Mouse (Mus musculus): Measurements from ENCODE around the gene Vmn1r85. TPM values are rescaled to one million over a fixed set of nuclear protein-coding genes. Genes with fewer than 3 reads are reported as not detected.
"Not testable (repeated sequence)": the region's sequence is repeated elsewhere in the genome, so short reads cannot be mapped to it uniquely, and the experiment has no call there.

The Vmn1r85 gene
- not detected in 2 replicates for polyA plus RNA-seq (2014; fragmentation: Nextera tagmentation; extraction: Ambion mirVana)

DNA sequence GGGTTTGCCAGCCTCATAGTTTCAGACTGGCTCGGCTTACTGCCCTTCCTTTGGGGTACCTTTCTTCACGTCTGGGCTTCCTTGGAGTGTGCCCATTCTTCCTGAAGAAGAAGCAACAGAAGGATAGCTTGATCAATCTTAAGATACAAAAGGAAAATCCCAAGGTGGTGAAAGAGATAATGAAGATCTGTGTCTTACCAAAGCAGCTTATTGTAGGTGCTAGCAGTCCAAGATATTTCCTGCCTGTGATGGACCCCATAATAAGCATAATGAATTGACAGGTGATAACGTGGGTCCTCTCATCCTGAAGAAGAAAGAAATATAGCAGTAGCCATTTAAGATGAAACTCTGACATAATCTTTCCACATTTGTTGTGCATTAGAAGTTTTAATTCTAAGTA, at the start of gene Vmn1r85:
Vmn1r85 (minus strand) TSS at position 101 of the 400 bp plus-strand sequence.
- H3K36me3 ChIP-seq (ENCODE audit: insufficient read depth) = no peaks in the 10 kb centered on the region

GRCm38 (mm10) chr7:13140057-13140456, 45.1 kb upstream of the Vmn1r85 start, which contains the start of gene Vmn1r87:
Gene Vmn1r87 (minus strand): TSS chr7:13140157.
- WGBS = 78% methylated on average over 1 of the region's 1 CpGs
- no peak within 1 kb of the TSS for H3K9ac ChIP-seq
- H3K36me3 ChIP-seq (ENCODE audit: insufficient read depth) = no peaks in the 10 kb centered on the region
- H3K4me3 ChIP-seq (ENCODE audit: low read depth, low read length) = no peak within 1 kb of the TSS
- H3K27me3 ChIP-seq (ENCODE audit: insufficient read depth, low read length) = no peaks in the 10 kb centered on the region
- no peak within 1 kb of the TSS for H3K4me2 ChIP-seq
- DNase-seq (no peak), ATAC-seq (ENCODE audit: insufficient read depth) (no peak)
- H3K4me1 ChIP-seq (ENCODE audit: insufficient read depth) = no peaks in the 10 kb centered on the region
- H3K27ac ChIP-seq (ENCODE audit: low read depth) = no peak within 1 kb of the TSS
- no peaks in the 10 kb centered on the region for H3K9me3 ChIP-seq (ENCODE audit: low read depth, low read length)
- TF ChIP-seq CTCF (IDR thresholded peaks at IDR 0.05; ENCODE audit: low read depth) = no peak

More for the DNA sequence above, at the start of gene Vmn1r85:
- Histone ChIP-seq H3K4me1 (ENCODE audit: insufficient read depth) (no peaks in the 10 kb centered on the region), H3K9me3 (ENCODE audit: low read depth, low read length) (no peaks in the 10 kb centered on the region), H3K4me2 (no peak within 1 kb of the TSS), H3K27ac (ENCODE audit: low read depth) (no peak within 1 kb of the TSS), H3K4me3 (ENCODE audit: low read depth, low read length) (no peak within 1 kb of the TSS), H3K27me3 (ENCODE audit: insufficient read depth, low read length) (no peaks in the 10 kb centered on the region), H3K9ac (no peak within 1 kb of the TSS)
- DNase-seq = no peak
- ATAC-seq (ENCODE audit: insufficient read depth) = no peak
- no peak for TF ChIP-seq CTCF (IDR thresholded peaks at IDR 0.05; ENCODE audit: low read depth)
- WGBS = 54% methylated on average over 3 of the region's 3 CpGs

DNA sequence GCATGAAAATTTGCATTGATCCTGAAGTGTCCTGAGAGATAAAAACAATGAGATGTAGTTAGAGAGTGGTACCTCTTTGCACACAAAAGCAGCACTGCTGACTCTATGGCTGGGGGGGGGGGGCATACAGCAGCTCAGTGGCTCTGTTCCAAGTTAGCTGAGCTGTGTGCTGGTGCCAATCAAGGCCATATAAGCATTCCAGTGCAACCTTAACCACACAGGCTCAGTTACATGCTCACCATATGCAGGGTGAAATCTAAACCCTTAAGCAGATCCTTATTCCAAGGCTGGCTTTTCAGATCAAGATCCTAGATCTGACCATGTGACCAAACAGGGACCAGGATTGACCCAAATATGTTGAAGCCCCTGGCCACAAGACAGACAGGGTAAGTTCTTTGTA, 42.4 kb upstream of the Vmn1r85 start:
- Histone ChIP-seq H3K4me2 (no peak overlapping the region), H3K4me1 (ENCODE audit: insufficient read depth) (no peaks in the 10 kb centered on the region), H3K9me3 (ENCODE audit: low read depth, low read length) (no peaks in the 10 kb centered on the region), H3K36me3 (ENCODE audit: insufficient read depth) (no peaks in the 10 kb centered on the region), H3K4me3 (ENCODE audit: low read depth, low read length) (no peak overlapping the region), H3K27ac (ENCODE audit: low read depth) (no peak overlapping the region), H3K9ac (no peak overlapping the region), H3K27me3 (ENCODE audit: insufficient read depth, low read length) (no peaks in the 10 kb centered on the region)
- DNase-seq (no peak), ATAC-seq (ENCODE audit: insufficient read depth) (no peak)
- TF ChIP-seq CTCF (IDR thresholded peaks at IDR 0.05; ENCODE audit: low read depth) = no peak

DNA sequence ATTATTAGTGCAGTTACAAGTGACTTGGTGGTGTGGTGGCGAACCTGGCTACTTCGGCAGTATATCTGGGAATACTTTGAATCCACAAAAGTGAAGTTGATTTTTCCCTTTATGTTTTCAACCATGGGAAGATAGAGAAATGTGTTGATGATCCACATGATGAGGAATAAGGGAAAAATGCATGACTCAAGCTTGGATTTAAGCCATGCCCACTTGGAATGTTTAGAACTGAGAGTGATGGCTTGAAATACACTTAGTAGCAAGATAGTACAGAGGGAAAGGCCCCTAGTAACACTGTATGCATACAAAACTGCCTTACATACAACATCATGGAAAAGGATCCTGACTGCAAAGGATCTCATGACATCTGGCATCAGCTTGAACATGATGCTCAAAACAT, 36.9 kb upstream of the Vmn1r85 start:
- H3K9me3 ChIP-seq (ENCODE audit: low read depth, low read length) = no peaks in the 10 kb centered on the region
- no peaks in the 10 kb centered on the region for H3K4me1 ChIP-seq (ENCODE audit: insufficient read depth)
- WGBS = 95% methylated on average over 2 of the region's 2 CpGs
- no peak for DNase-seq
- H3K4me3 ChIP-seq (ENCODE audit: low read depth, low read length) = no peak overlapping the region
- H3K36me3 ChIP-seq (ENCODE audit: insufficient read depth) = no peaks in the 10 kb centered on the region
- no peak overlapping the region for H3K27ac ChIP-seq (ENCODE audit: low read depth)
- ATAC-seq (ENCODE audit: insufficient read depth) = no peak
- no peak overlapping the region for H3K9ac ChIP-seq
- no peak overlapping the region for H3K4me2 ChIP-seq
- TF ChIP-seq CTCF (IDR thresholded peaks at IDR 0.05; ENCODE audit: low read depth) = no peak
- no peaks in the 10 kb centered on the region for H3K27me3 ChIP-seq (ENCODE audit: insufficient read depth, low read length)

DNA sequence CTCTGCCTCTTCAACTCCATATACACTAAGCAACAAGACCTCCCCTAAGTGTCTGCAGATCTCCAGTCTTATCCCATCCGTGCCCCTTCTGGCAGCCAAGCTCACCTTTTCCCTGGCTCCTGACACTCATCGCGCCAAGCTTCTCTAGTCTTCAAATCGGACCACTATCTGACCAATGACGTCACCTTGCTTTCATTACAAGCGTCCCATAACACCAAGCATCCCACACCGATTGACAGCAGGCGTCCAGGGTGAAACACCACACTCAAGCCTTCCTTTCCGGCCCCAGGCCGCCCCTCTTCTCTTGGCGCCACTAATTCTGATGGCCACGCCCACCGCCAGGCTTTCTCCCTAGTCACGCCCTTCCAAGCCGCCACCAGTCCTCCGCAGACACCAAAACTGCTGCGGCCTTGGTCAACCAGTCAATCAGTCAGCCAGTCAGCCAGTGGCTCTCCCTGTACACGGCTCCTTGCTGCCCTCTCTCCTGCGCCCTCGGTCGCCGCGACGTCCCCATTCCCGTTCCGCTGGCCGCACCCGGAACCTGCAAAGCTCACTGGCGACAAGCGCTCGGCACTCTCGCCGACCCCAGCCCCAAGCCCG, 28.7 kb upstream of the Vmn1r85 start:
- not testable (repeated sequence) for H3K9me3 ChIP-seq (ENCODE audit: low read depth, low read length); H3K4me3 ChIP-seq (ENCODE audit: low read depth, low read length); H3K27ac ChIP-seq (ENCODE audit: low read depth); DNase-seq; H3K4me1 ChIP-seq (ENCODE audit: insufficient read depth); H3K36me3 ChIP-seq (ENCODE audit: insufficient read depth); H3K9ac ChIP-seq; H3K27me3 ChIP-seq (ENCODE audit: insufficient read depth, low read length)
- WGBS = 2% methylated on average over 15 of the region's 34 CpGs
- H3K4me2 ChIP-seq = peak overlapping the region; percentile 42; the same call in 1 of the 2 replicates
- peak; percentile 95 for ATAC-seq (ENCODE audit: insufficient read depth)

DNA sequence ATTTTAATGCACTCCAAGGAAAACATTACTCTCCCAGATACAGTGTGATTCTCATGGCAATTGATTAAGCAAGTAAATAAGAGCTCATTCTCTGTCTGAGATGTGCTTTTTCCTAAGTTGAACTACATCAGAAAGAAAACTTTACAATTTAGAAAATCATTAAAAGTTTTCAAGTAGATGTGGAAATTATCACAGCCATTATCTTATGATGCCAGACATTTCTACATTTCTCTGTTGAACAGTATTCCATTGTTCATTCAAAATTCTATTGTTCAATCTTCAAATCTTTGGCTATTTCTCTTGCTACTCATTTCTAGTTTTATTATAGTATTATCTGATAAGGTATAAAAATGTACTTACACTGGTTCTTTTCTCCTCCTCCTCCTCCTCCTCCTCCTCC, 24.8 kb upstream of the Vmn1r85 start, which contains the start of gene Vmn1r86:
Vmn1r86 (minus strand) TSS at position 101 of the 400 bp plus-strand sequence.
- Histone ChIP-seq H3K4me1 (ENCODE audit: insufficient read depth) (no peaks in the 10 kb centered on the region), H3K9me3 (ENCODE audit: low read depth, low read length) (no peaks in the 10 kb centered on the region), H3K27me3 (ENCODE audit: insufficient read depth, low read length) (no peaks in the 10 kb centered on the region), H3K4me3 (ENCODE audit: low read depth, low read length) (no peak within 1 kb of the TSS), H3K4me2 (no peak within 1 kb of the TSS), H3K36me3 (ENCODE audit: insufficient read depth) (no peaks in the 10 kb centered on the region), H3K9ac (no peak within 1 kb of the TSS), H3K27ac (ENCODE audit: low read depth) (no peak within 1 kb of the TSS)
- TF ChIP-seq CTCF (IDR thresholded peaks at IDR 0.05; ENCODE audit: low read depth) = no peak
- ATAC-seq (ENCODE audit: insufficient read depth) (no peak), DNase-seq (no peak)

GRCm38 (mm10) chr7:13072293-13072692, 22.7 kb downstream of the Vmn1r85 start:
- H3K27ac ChIP-seq (ENCODE audit: low read depth) = no peak overlapping the region
- H3K4me1 ChIP-seq (ENCODE audit: insufficient read depth) = no peaks in the 10 kb centered on the region
- H3K4me2 ChIP-seq = no peak overlapping the region
- TF ChIP-seq CTCF (IDR thresholded peaks at IDR 0.05; ENCODE audit: low read depth) = no peak
- ATAC-seq (ENCODE audit: insufficient read depth) = no peak
- no peak overlapping the region for H3K9ac ChIP-seq
- H3K36me3 ChIP-seq (ENCODE audit: insufficient read depth) = no peaks in the 10 kb centered on the region
- WGBS = 54% methylated on average over 5 of the region's 5 CpGs
- no peak overlapping the region for H3K4me3 ChIP-seq (ENCODE audit: low read depth, low read length)
- no peak for DNase-seq
- no peaks in the 10 kb centered on the region for H3K9me3 ChIP-seq (ENCODE audit: low read depth, low read length)
- no peaks in the 10 kb centered on the region for H3K27me3 ChIP-seq (ENCODE audit: insufficient read depth, low read length)
